Mouse (Mus musculus): ENCODE data around the gene Gm13272.
A peak's percentile ranks its signal among the peaks of the same experiment; 100 is the strongest.
"Not testable (repeated sequence)": the region's sequence is repeated elsewhere in the genome, so short reads cannot be mapped to it uniquely, and the experiment has no call there.

Gm13272 gene

GRCm38 (mm10) chr4:88779550-88779949, at the start of gene Gm13272:
Gene Gm13272, plus strand, starts transcription at chr4:88779850.
- not testable (repeated sequence) for DNase-seq (ENCODE audit: low spot score in 2 of 2)

DNA sequence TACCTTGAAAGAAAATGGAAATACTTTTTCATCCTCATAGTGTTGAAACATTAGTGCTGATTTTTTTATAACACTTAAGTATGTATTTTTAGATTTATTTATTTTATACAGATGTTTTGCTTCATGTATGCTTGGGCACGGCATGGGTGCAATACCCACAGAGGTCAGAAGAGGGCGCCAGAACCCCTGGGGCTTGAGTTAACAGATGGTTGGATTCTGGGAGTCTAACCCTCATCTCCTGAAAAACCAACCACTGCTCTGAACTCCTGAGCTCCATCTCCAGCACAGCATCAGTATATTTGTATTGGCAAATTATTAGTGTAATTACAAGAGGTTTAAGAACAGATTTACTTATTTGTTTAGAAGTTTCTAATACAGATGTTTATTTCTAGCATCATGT, 41.2 kb upstream of the Gm13272 start:
- DNase-seq (ENCODE audit: low spot score in 2 of 2), result no peak

- DNase-seq (ENCODE audit: low spot score in 2 of 2), result no peak
These were observed 40.6 kb upstream of the Gm13272 start for GRCm38 (mm10) chr4:88739036-88739435.

DNA sequence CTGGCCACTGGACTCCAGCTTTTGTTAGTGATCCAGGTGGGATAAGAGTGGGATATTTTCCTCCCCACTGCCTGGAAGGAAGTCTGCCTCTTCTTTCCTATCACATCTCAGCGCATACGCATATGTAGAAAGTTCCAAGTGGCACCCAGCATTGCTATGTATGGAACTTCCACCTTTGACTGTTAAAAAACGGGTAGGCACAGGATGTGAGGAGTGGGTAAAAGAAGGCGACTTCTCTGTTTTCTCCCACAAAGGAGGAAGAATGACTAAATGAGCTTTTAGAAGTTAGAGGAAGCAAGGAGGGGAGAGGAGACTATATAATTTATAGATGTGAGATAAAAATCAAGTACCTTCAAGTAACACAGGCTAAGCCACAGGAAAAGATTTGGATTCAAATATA, 38.2 kb upstream of the Gm13272 start:
- no peak for DNase-seq (ENCODE audit: low spot score in 2 of 2)

DNA sequence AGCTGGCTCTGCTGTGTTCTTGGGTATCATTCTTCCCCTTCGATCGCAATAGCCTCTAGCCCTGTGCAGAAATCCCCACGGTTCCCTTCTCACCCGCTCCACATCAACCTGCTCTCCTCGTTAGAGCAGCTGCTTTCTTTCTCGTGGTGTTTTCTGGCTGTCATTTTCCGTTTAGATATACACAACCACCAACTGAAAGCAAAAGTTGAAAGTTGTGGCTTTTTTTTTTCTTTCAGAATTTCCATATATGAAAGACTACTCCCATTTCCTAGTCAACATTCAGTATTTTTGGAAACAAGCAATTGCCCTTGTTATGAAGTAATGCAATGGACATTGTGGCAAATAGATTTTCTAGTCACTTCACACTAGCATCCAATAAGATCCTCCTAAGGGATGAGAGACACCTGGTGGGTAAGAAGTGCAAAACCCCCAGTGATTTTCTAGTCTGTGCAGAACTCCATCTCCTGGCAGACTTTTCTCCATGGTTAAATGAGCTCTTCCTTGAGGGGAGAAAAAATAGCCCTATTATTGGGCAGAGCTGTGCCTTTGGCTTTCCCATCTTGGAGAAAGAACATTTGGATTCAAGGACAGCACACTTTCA, 36.8 kb upstream of the Gm13272 start:
- no peak for DNase-seq (ENCODE audit: low spot score in 2 of 2)

DNA sequence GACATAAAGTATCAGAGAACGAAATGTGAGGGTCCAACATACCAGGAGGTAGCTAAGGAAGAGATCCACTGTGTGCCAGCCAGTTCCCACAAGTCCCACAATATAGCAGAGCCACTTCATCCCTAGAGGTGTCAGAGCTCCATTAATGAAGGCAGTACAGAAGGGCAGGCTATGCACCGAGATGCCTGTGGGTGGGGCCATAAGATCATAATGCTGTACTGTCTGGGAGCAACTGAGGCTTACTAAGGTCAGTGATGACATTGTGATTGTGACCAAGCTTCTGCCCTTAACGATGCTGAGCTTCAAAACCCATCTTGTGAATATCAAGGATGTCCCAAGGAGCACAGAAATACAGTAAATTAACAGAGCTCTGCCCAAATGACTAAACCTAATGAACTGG, 35.4 kb upstream of the Gm13272 start:
- no peak for DNase-seq (ENCODE audit: low spot score in 2 of 2)

DNA sequence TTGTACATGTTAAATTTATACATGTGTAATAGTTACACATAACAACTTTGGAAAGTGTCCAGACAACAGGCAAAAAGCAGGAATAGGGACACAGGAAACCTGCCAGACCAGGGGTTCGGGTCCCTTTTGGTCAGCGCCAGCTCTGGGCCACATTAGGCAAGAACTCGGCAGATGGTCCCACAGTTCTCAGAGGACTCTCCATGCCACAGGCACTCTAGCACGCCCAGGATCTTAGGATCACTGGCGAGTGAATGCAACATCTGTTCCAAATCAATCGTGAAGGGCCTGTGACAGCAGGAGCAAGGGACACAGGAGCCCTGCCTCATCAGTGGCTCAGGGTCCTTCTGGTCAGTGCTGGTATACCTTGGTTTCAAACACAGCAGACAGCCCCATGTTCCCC, 29.7 kb upstream of the Gm13272 start:
- DNase-seq (ENCODE audit: low spot score in 2 of 2), result no peak

GRCm38 (mm10) chr4:88754818-88755340, 24.8 kb upstream of the Gm13272 start, which contains the start of gene Gm13271:
Gene Gm13271, plus strand, starts transcription at chr4:88754868.
- peak; percentile 61 to 73 for DNase-seq (ENCODE audit: low spot score in 2 of 2)

GRCm38 (mm10) chr4:88756581-88757513, 22.8 kb upstream of the Gm13272 start:
- DNase-seq (ENCODE audit: low spot score in 2 of 2), result not testable (repeated sequence)

DNA sequence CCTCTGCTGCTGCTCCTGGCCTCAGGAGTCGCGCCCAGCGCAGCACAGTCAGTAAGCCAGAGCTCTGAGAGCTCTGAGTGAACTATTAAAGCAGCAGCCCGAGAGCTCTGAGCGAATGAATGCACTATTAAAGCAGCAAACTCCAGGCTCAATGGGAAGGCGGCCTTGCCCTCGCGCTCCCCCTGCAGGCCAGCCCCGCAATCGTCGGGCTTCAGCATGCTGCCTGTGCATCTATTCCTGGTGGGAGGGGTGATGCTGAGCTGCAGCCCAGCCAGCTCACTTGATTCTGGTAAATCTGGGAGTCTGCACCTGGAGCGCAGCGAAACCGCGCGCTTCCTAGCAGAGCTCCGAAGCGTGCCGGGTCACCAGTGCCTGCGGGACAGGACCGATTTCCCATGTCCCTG, 22.0 kb upstream of the Gm13272 start:
- DNase-seq (ENCODE audit: low spot score in 2 of 2), result peak; percentile 90

DNA sequence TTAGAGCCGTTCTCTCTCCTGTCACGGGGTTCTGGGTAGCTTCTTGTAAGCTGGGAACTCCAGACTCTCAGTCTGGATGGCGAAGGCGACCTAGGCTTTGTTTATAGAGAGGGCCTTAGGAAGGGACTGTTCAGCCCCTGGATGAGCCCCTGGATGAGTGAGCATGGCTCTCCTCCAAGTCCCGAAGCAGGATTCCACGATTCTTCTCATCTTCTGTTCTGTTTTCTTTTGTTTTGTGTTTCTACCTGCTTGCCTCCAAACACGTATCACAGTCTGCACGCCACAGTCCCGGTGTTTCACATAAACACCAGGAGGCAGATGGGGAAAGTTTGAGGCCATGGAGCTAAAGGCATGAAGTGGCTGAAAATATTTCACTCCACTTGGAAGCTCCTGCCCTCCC, 20.9 kb upstream of the Gm13272 start:
- DNase-seq (ENCODE audit: low spot score in 2 of 2), result not testable (repeated sequence)

GRCm38 (mm10) chr4:88759610-88760268, 19.9 kb upstream of the Gm13272 start, which contains the start of gene Gm13283:
Gene Gm13283, plus strand, starts transcription at chr4:88760119.
- peak in 1 of 2 experiments; percentile 14 for DNase-seq (ENCODE audit: low spot score in 2 of 2)

DNA sequence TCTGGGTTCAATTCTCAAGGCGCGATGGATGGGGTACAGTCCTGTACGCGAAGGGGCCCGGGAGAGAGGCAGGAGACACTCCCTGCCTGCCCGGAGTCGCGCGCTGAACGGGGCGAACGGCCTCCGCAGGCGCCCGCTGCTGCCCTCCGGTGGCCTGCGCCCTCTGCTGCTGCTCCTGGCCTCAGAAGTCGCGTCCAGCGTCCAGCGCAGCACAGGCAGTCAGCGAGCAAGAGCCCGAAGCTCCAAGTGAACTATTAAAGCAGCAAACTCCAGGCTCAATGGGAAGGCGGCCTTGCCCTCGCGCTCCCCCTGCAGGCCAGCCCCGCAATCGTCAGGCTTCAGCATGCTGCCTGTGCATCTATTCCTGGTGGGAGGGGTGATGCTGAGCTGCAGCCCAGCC, 19.2 kb upstream of the Gm13272 start:
- DNase-seq (ENCODE audit: low spot score in 2 of 2), result peak; percentile 21 to 30

DNA sequence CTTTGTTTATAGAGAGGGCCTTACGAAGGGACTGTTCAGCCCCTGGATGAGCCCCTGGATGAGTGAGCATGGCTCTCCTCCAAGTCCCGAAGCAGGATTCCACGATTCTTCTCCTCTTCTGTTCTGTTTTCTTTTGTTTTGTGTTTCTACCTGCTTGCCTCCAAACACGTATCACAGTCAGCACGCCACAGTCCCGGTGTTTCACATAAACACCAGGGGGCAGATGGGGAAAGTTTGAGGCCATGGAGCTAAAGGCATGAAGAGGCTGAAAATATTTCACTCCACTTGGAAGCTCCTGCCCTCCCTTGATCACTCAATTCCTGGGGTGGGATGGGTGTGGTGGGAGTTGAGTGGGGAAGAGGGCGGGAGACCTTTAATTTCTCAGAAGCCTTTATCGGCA, 17.9 kb upstream of the Gm13272 start:
- DNase-seq (ENCODE audit: low spot score in 2 of 2), result peak; percentile 62 to 64

- DNase-seq (ENCODE audit: low spot score in 2 of 2), result not testable (repeated sequence)
These were observed 17.3 kb upstream of the Gm13272 start for GRCm38 (mm10) chr4:88762341-88762740.

DNA sequence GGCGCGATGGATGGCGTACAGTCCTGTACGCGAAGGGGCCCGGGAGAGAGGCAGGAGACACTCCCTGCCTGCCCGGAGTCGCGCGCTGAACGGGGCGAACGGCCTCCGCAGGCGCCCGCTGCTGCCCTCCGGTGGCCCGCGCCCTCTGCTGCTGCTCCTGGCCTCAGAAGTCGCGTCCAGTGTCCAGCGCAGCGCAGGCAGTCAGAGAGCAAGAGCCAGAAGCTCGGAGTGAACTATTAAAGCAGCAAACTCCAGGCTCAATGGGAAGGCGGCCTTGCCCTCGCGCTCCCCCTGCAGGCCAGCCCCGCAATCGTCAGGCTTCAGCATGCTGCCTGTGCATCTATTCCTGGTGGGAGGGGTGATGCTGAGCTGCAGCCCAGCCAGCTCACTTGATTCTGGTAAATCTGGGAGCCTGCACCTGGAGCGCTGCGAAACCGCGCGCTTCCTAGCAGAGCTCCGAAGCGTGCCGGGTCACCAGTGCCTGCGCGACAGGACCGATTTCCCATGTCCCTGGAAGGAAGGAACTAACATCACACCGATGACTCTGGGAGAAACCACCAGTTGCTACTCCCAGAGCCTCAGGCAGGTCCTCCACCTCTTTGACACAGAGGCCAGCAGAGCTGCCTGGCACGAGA, 16.1 kb upstream of the Gm13272 start:
- not testable (repeated sequence) for DNase-seq (ENCODE audit: low spot score in 2 of 2)

- DNase-seq (ENCODE audit: low spot score in 2 of 2), result not testable (repeated sequence)
These were observed 6.1 kb upstream of the Gm13272 start, which contains the start of gene Gm13290 for GRCm38 (mm10) chr4:88773534-88773933. Gene Gm13290, plus strand, starts transcription at chr4:88773834.

- not testable (repeated sequence) for DNase-seq (ENCODE audit: low spot score in 2 of 2)
These were observed 3.0 kb upstream of the Gm13272 start, which contains the start of gene Gm13289 for GRCm38 (mm10) chr4:88776622-88777021. Gene Gm13289, plus strand, starts transcription at chr4:88776922.

GRCm38 (mm10) chr4:88780320-88780719, 670 bp downstream of the Gm13272 start:
- DNase-seq (ENCODE audit: low spot score in 2 of 2), result not testable (repeated sequence)

DNA sequence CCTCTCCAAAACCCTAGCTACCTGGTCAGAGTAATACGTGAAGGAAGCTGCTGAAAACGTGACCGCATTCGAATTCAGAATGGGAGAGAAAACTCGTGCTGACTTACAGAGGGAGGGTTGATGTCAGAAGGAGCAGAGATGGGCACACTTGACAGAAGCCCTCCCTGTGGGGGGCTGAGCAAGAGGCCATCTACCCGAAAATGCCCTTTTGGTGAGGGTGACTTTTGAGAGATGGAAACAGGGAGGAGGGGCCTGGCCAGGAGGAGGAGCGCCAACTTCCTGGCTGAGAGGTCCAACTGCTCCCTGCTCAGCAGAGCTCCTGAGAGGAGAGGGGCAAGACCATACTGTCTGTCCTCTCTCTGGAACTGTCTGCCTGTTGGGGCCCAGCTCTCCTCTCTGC, 2.2 kb downstream of the Gm13272 start, which contains the start of gene Ifnz:
TSS of gene Ifnz (plus strand) at position 301 of the 400 bp plus-strand sequence.
- DNase-seq (ENCODE audit: low spot score in 2 of 2), result not testable (repeated sequence)

DNA sequence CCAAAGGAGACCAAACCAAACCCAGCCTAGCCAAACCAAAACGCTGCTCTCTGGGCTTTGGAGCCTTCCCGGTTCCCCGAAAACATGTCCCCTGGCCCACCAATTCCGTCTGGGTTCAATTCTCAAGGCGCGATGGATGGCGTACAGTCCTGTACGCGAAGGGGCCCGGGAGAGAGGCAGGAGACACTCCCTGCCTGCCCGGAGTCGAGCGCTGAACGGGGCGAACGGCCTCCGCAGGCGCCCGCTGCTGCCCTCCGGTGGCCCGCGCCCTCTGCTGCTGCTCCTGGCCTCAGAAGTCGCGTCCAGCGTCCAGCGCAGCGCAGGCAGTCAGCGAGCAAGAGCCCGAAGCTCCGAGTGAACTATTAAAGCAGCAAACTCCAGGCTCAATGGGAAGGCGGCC, 2.7 kb downstream of the Gm13272 start:
- DNase-seq (ENCODE audit: low spot score in 2 of 2), result not testable (repeated sequence)
